Mouse (Mus musculus) ovary, postnatal 14 days (tissue): ENCODE data around the gene Ppp2r1a.

Experiments used
- DNase-seq: peaks from one replicate; pipeline ENCODE4 v3.0.0; 2022; ENCODE audit warnings: low spot score

Gene Ppp2r1a

GRCm38 (mm10) chr17:20944985-20945891, at the start of gene Ppp2r1a:
Gene Ppp2r1a (plus strand): TSS chr17:20945311.
- DNase-seq: peak; percentile 98

GRCm38 (mm10) chr17:20904991-20905390, 40.1 kb upstream of the Ppp2r1a start, which contains the start of gene Vmn1r231:
Gene Vmn1r231 (minus strand): TSS chr17:20905091.
- DNase-seq: no peak

- no peak for DNase-seq
Measured at GRCm38 (mm10) chr17:20919614-20920013, 25.5 kb upstream of the Ppp2r1a start, which contains the start of gene Vmn1r232. Gene Vmn1r232 (minus strand): TSS chr17:20919714.

GRCm38 (mm10) chr17:20944226-20944625, 885 bp upstream of the Ppp2r1a start:
- no peak for DNase-seq

GRCm38 (mm10) chr17:20946026-20946565, 985 bp downstream of the Ppp2r1a start:
- DNase-seq: no peak

- DNase-seq: no peak
Measured at GRCm38 (mm10) chr17:20946636-20947035, 1.5 kb downstream of the Ppp2r1a start.

- no peak for DNase-seq
Measured at GRCm38 (mm10) chr17:20960386-20960785, 15.3 kb downstream of the Ppp2r1a start.

GRCm38 (mm10) chr17:20965421-20965820, 20.3 kb downstream of the Ppp2r1a start:
- no peak for DNase-seq

- DNase-seq: no peak
Measured at GRCm38 (mm10) chr17:20966681-20967080, 21.6 kb downstream of the Ppp2r1a start.

- no peak for DNase-seq
Measured at GRCm38 (mm10) chr17:20993716-20994115, 48.6 kb downstream of the Ppp2r1a start.

GRCm38 (mm10) chr17:20996364-20996763, 51.3 kb downstream of the Ppp2r1a start, which contains the start of gene Vmn1r233:
Gene Vmn1r233 (minus strand): TSS chr17:20996464.
- no peak for DNase-seq

- peak; percentile 73 for DNase-seq
Measured at GRCm38 (mm10) chr17:21008382-21009331, 63.5 kb downstream of the Ppp2r1a start, which contains the start of gene Zfp160. Gene Zfp160 (plus strand): TSS chr17:21008903.

GRCm38 (mm10) chr17:21009726-21010125, 64.6 kb downstream of the Ppp2r1a start:
- no peak for DNase-seq
